Mouse (Mus musculus) intestine, embryonic 16.5 days (tissue): ENCODE data around the gene E2f6. TPM values are rescaled to one million over a fixed set of nuclear protein-coding genes. Genes with fewer than 3 reads are reported as not detected.

Experiments
- ATAC-seq: fragments of 200-750 bp; cut with Nextera tagmentation; 2 replicates; pipeline ENCODE4 v1.8.0; 2017; ENCODE audit warnings: moderate TSS enrichment, moderate library complexity
- H3K27ac ChIP-seq: fragments of 300-500 bp; sonication (generic); 2 replicates; pipeline ENCODE4 v1.5.1; 2014; ENCODE audit warnings: mild to moderate bottlenecking, low read length
- H3K27me3 ChIP-seq: fragments of 300-500 bp; sonication (generic); replicated peaks from 2 replicates; pipeline ENCODE4 v1.6.1; 2014; ENCODE audit warnings: low read length, control low read depth, mixed read lengths; ENCODE audit not compliant: control insufficient read depth, insufficient read depth
- H3K36me3 ChIP-seq: fragments of 300-500 bp; sonication (generic); 2 replicates; pipeline ENCODE4 v1.6.1; 2014; ENCODE audit warnings: low read length, control low read depth; ENCODE audit not compliant: control insufficient read depth, insufficient read depth
- H3K4me1 ChIP-seq: fragments of 300-500 bp; sonication (generic); 2 replicates; pipeline ENCODE4 v1.6.1; 2014; ENCODE audit warnings: low read length, control low read depth, mixed read lengths; ENCODE audit not compliant: control insufficient read depth, insufficient read depth
- H3K4me2 ChIP-seq: fragments of 300-500 bp; sonication (generic); 2 replicates; pipeline ENCODE4 v1.6.1; 2014; ENCODE audit warnings: low read depth, low read length, control low read depth
- H3K4me3 ChIP-seq: fragments of 300-500 bp; sonication (generic); 2 replicates; pipeline ENCODE4 v1.5.1; 2014; ENCODE audit warnings: mild to moderate bottlenecking, low read length
- H3K9ac ChIP-seq: fragments of 300-500 bp; sonication (generic); 2 replicates; pipeline ENCODE4 v1.6.1; 2014; ENCODE audit warnings: low read depth, low read length
- H3K9me3 ChIP-seq: fragments of 300-500 bp; sonication (generic); 2 replicates; pipeline ENCODE4 v1.6.1; 2016; ENCODE audit warnings: low read length, control low read depth; ENCODE audit not compliant: control insufficient read depth
- whole genome bisulfite sequencing: fragments of 180-500 bp; shearing (Covaris S2); extraction: QIAGEN DNeasy Blood & Tissue Kit; methylation state at CpG from one replicate; pipeline ENCODE4 v1.1.7; 2014; 5-methylcytosine and 5-hydroxymethylcytosine counted together
- polyA plus RNA-seq: library from polyadenylated mRNA; unstranded; fragments of >200 nt; fragmentation: Nextera tagmentation; extraction: Ambion mirVana; gene quantifications from 2 replicates; pipeline ENCODE4 v1.2.1, GENCODE M21; 2015

The E2f6 gene
- polyA plus RNA-seq, 1 experiment from 2014 or later: 29.5 TPM

- no peaks in the 10 kb centered on the region for H3K36me3 ChIP-seq
- no peak overlapping the region for H3K4me3 ChIP-seq
- no peak overlapping the region for H3K4me2 ChIP-seq
- H3K4me1 ChIP-seq: 0 out of 2 replicates have a peak, but pooled peaks cover 6% of the 10 kb centered on the region
- H3K27ac ChIP-seq: no peak overlapping the region
- no peaks in the 10 kb centered on the region for H3K27me3 ChIP-seq
- WGBS: 84% methylated on average over 4 of the region's 4 CpGs
- no peak for ATAC-seq
- no peak overlapping the region for H3K9ac ChIP-seq
- no peaks in the 10 kb centered on the region for H3K9me3 ChIP-seq
These were observed 17.4 kb upstream of the E2f6 start for GRCm38 (mm10) chr12:16793371-16793770.

GRCm38 (mm10) chr12:16795781-16796180 is 15.0 kb upstream of the E2f6 start:
- H3K4me1 ChIP-seq: peaks cover 2% of the 10 kb centered on the region; the same call in 1 of the 2 replicates
- H3K9me3 ChIP-seq: no peaks in the 10 kb centered on the region
- H3K4me2 ChIP-seq: no peak overlapping the region
- H3K27me3 ChIP-seq: no peaks in the 10 kb centered on the region
- H3K36me3 ChIP-seq: no peaks in the 10 kb centered on the region
- H3K27ac ChIP-seq: no peak overlapping the region
- ATAC-seq: no peak
- no peak overlapping the region for H3K4me3 ChIP-seq
- H3K9ac ChIP-seq: no peak overlapping the region
- 85% methylated on average over 3 of the region's 3 CpGs for WGBS

- H3K9me3 ChIP-seq: no peaks in the 10 kb centered on the region
- WGBS: 56% methylated on average over 3 of the region's 3 CpGs
- H3K27me3 ChIP-seq: no peaks in the 10 kb centered on the region
- H3K9ac ChIP-seq: no peak overlapping the region
- peak overlapping the region; percentile 16; the same call in 1 of the 2 replicates for H3K27ac ChIP-seq
- ATAC-seq: no peak
- peak overlapping the region; percentile 71; the same call in 1 of the 2 replicates for H3K4me3 ChIP-seq
- H3K36me3 ChIP-seq: no peaks in the 10 kb centered on the region
- H3K4me1 ChIP-seq: peaks cover 5% of the 10 kb centered on the region; the same call in 1 of the 2 replicates
- peak overlapping the region; percentile 91 for H3K4me2 ChIP-seq
These were observed 11.9 kb upstream of the E2f6 start for GRCm38 (mm10) chr12:16798894-16799293.

- peak overlapping the region; percentile 91 for H3K4me2 ChIP-seq
- H3K36me3 ChIP-seq: no peaks in the 10 kb centered on the region
- no peaks in the 10 kb centered on the region for H3K27me3 ChIP-seq
- 28% methylated on average over 6 of the region's 6 CpGs for WGBS
- ATAC-seq: peak; percentile 2; the same call in 1 of the 2 replicates
- no peaks in the 10 kb centered on the region for H3K9me3 ChIP-seq
- H3K27ac ChIP-seq: no peak overlapping the region
- peaks cover 5% of the 10 kb centered on the region; the same call in 1 of the 2 replicates for H3K4me1 ChIP-seq
- H3K4me3 ChIP-seq: peak overlapping the region; percentile 71
- H3K9ac ChIP-seq: peak overlapping the region; percentile 76
These were observed 10.9 kb upstream of the E2f6 start for GRCm38 (mm10) chr12:16799928-16800258.

GRCm38 (mm10) chr12:16800259-16800958 is 10.4 kb upstream of the E2f6 start, which contains the start of gene Greb1:
TSS of gene Greb1 (minus strand) at chr12:16800886.
- ATAC-seq: peak; percentile 70
- Histone ChIP-seq H3K4me3 (peak within 1 kb of the TSS; percentile 71), H3K27ac (peak within 1 kb of the TSS; percentile 58), H3K9me3 (no peaks in the 10 kb centered on the region), H3K36me3 (no peaks in the 10 kb centered on the region), H3K4me1 (peaks cover 5% of the 10 kb centered on the region; the same call in 1 of the 2 replicates), H3K27me3 (no peaks in the 10 kb centered on the region), H3K4me2 (peak within 1 kb of the TSS; percentile 91), H3K9ac (peak within 1 kb of the TSS; percentile 76)
- WGBS: under 1% methylated on average over 51 of the region's 53 CpGs

- H3K27me3 ChIP-seq: no peaks in the 10 kb centered on the region
- peak overlapping the region; percentile 71 for H3K4me3 ChIP-seq
- H3K9me3 ChIP-seq: no peaks in the 10 kb centered on the region
- 2% methylated on average over 12 of the region's 12 CpGs for WGBS
- peak overlapping the region; percentile 58; the same call in 1 of the 2 replicates for H3K27ac ChIP-seq
- H3K4me1 ChIP-seq: peaks cover 5% of the 10 kb centered on the region; the same call in 1 of the 2 replicates
- H3K36me3 ChIP-seq: no peaks in the 10 kb centered on the region
- ATAC-seq: peak; percentile 76
- H3K4me2 ChIP-seq: peak overlapping the region; percentile 91
- peak overlapping the region; percentile 76 for H3K9ac ChIP-seq
These were observed 9.8 kb upstream of the E2f6 start for GRCm38 (mm10) chr12:16800959-16801315.

GRCm38 (mm10) chr12:16803237-16803955 is 7.4 kb upstream of the E2f6 start:
- WGBS: 42% methylated on average over 5 of the region's 5 CpGs
- no peak overlapping the region for H3K4me3 ChIP-seq
- H3K9ac ChIP-seq: no peak overlapping the region
- H3K9me3 ChIP-seq: no peaks in the 10 kb centered on the region
- no peak for ATAC-seq
- H3K27me3 ChIP-seq: no peaks in the 10 kb centered on the region
- no peak overlapping the region for H3K27ac ChIP-seq
- H3K4me2 ChIP-seq: no peak overlapping the region
- no peaks in the 10 kb centered on the region for H3K36me3 ChIP-seq
- peaks cover 5% of the 10 kb centered on the region; the same call in 1 of the 2 replicates for H3K4me1 ChIP-seq

GRCm38 (mm10) chr12:16803956-16804430 is 6.8 kb upstream of the E2f6 start:
- no peak overlapping the region for H3K4me2 ChIP-seq
- no peak overlapping the region for H3K9ac ChIP-seq
- no peak overlapping the region for H3K4me3 ChIP-seq
- H3K9me3 ChIP-seq: no peaks in the 10 kb centered on the region
- peaks cover 5% of the 10 kb centered on the region; the same call in 1 of the 2 replicates for H3K4me1 ChIP-seq
- no peak for ATAC-seq
- 60% methylated on average over 5 of the region's 5 CpGs for WGBS
- H3K27me3 ChIP-seq: 0 out of 2 replicates have a peak, but pooled peaks cover 2% of the 10 kb centered on the region
- no peaks in the 10 kb centered on the region for H3K36me3 ChIP-seq
- H3K27ac ChIP-seq: no peak overlapping the region

- WGBS: 3% methylated on average over 5 of the region's 5 CpGs
- Histone ChIP-seq H3K4me2 (no peak overlapping the region), H3K27me3 (peaks cover 2% of the 10 kb centered on the region; the same call in 1 of the 2 replicates), H3K36me3 (no peaks in the 10 kb centered on the region), H3K4me1 (peaks cover 2% of the 10 kb centered on the region; the same call in 1 of the 2 replicates), H3K4me3 (no peak overlapping the region), H3K9me3 (no peaks in the 10 kb centered on the region), H3K9ac (no peak overlapping the region), H3K27ac (no peak overlapping the region)
- peak; percentile 42; the same call in 1 of the 2 replicates for ATAC-seq
These were observed 5.3 kb upstream of the E2f6 start for GRCm38 (mm10) chr12:16805511-16805910.
